Mouse (Mus musculus) T-helper 17 cell (primary cell): ENCODE results near the gene Gm20850.
"Not testable (repeated sequence)": the region's sequence is repeated elsewhere in the genome, so short reads cannot be mapped to it uniquely, and the experiment has no call there.

ENCODE experiments used
- in situ Hi-C, 2 experiments: fragments of 300-600 bp; cut with MboI, MseI; formaldehyde crosslinking; loops; 1 replicate in 1 of 2; 2 replicates in 1 of 2; pipeline ENCODE4 v1.15.1; 2025; ENCODE audit warnings: high pct_unique_total_duplicates in 2 of 2

Gm20850 gene

DNA sequence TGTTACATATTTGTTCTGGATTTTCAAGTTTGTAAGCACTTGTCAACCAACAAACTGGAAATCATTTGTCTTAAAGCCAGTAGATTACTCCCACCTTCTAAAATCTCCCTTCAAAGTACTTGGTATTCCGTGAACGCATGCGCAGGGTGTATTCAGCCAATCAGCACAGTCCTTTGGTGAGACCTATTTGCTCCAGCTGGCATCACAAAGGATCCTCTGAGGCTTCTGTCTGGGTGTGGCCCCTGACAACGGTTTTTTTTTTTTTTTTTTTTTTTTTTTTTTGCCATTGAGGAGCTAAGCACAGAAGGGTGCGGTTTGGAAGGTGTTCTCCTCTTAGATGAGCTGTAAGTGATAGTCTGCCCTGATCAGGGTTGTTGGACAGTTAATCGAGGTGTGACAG lies at the start of gene Gm20850:
Gm20850 (plus strand) TSS at position 301 of the 400 bp plus-strand sequence.
- in situ Hi-C loops = not testable (repeated sequence)
